Mouse (Mus musculus) midbrain, embryonic 10.5 days (tissue): Measurements from ENCODE around the gene Btbd19. TPM values are rescaled to one million over a fixed set of nuclear protein-coding genes. Genes with fewer than 3 reads are reported as not detected.

ENCODE experiments used
- DNase-seq: peaks from one replicate; pipeline ENCODE4 v3.0.0-alpha.2; 2017; ENCODE audit warnings: low spot score
- H3K27ac ChIP-seq: fragments of 300-500 bp; sonication (generic); replicated peaks from 2 replicates; pipeline ENCODE4 v1.5.1; 2016; ENCODE audit warnings: mild to moderate bottlenecking
- H3K27me3 ChIP-seq: fragments of 300-500 bp; sonication (generic); 2 replicates; pipeline ENCODE4 v1.6.1; 2016; ENCODE audit warnings: low read depth, mild to moderate bottlenecking; ENCODE audit not compliant: poor library complexity, severe bottlenecking
- H3K36me3 ChIP-seq: fragments of 300-500 bp; sonication (generic); 2 replicates; pipeline ENCODE4 v1.6.1; 2016; ENCODE audit warnings: mild to moderate bottlenecking, moderate library complexity
- H3K4me1 ChIP-seq: fragments of 300-500 bp; sonication (generic); 2 replicates; pipeline ENCODE4 v1.6.1; 2016
- H3K4me3 ChIP-seq: fragments of 300-500 bp; sonication (generic); 2 replicates; pipeline ENCODE4 v1.5.1; 2016; ENCODE audit warnings: mild to moderate bottlenecking, moderate library complexity
- H3K9me3 ChIP-seq: fragments of 300-500 bp; sonication (generic); replicated peaks from 2 replicates; pipeline ENCODE4 v1.6.1; 2016; ENCODE audit warnings: mild to moderate bottlenecking
- WGBS: fragments of 180-500 bp; shearing (Covaris S2); methylation state at CpG from one replicate; pipeline ENCODE4 v1.1.7; 2016; 5-methylcytosine and 5-hydroxymethylcytosine counted together
- polyA plus RNA-seq: library from polyadenylated mRNA; unstranded; fragments of >200 nt; fragmentation: Nextera tagmentation; extraction: Ambion mirVana; gene quantifications from 2 replicates; pipeline ENCODE4 v1.2.1, GENCODE M21; 2016

The Btbd19 gene
- polyA plus RNA-seq, 1 experiment from 2014 or later: 5.4 TPM

- peak; percentile 95 for DNase-seq
- H3K9me3 ChIP-seq: no peaks in the 10 kb centered on the region
- peak overlapping the region; percentile 83 for H3K4me3 ChIP-seq
- peaks cover 7% of the 10 kb centered on the region for H3K36me3 ChIP-seq
- no peaks in the 10 kb centered on the region for H3K27me3 ChIP-seq
- peak overlapping the region; percentile 93 for H3K27ac ChIP-seq
- H3K4me1 ChIP-seq: peaks cover 44% of the 10 kb centered on the region
- WGBS: under 1% methylated on average over 69 of the region's 69 CpGs
Observed at GRCm38 (mm10) chr4:117120445-117121414, 4.8 kb downstream of the Btbd19 start.

DNA sequence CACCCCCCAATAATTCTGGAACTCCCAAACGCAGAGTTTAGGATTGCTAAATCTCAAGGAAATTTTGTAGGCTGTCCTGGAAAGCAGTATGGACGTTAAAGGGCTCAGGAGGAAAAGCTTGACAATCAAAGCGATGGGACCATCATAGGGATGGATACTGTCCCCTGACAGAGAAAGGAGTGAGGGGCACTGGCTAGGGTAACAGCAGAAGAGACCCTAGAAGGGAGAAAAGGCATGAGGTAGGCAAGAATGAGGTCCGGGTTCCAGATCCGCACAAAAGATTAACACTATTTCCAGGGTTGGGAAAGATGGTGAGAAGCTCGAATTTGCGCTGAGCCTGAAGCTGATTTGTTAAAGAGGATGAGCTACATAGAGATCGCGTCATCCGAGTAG, 5.5 kb downstream of the Btbd19 start:
- no peak for DNase-seq
- 7% methylated on average over 10 of the region's 10 CpGs for WGBS
- peaks cover 13% of the 10 kb centered on the region for H3K36me3 ChIP-seq
- H3K9me3 ChIP-seq: no peaks in the 10 kb centered on the region
- H3K27me3 ChIP-seq: no peaks in the 10 kb centered on the region
- H3K4me3 ChIP-seq: peak overlapping the region; percentile 83
- peaks cover 37% of the 10 kb centered on the region for H3K4me1 ChIP-seq
- peak overlapping the region; percentile 93 for H3K27ac ChIP-seq

DNA sequence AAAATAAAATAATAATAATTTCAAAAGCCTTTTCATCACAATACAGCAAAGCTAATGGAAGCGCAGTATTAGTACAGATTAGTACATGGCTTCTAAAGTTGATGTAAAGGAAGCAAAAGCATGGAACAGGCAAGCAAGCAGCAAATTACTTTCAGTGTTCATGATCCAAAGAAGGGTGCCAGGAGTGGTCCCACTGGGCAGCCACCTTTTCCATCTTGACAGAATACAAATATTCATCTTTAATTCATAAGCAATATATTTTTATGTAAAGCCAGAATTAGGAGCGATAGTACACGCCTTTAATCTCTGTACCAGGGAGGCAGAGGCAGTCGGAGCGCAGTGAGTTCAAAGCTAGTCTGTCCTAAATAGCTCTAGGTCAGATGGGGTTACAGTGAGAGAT, 5.9 kb downstream of the Btbd19 start:
- DNase-seq: no peak
- Histone ChIP-seq H3K27ac (peak overlapping the region; percentile 93), H3K9me3 (no peaks in the 10 kb centered on the region), H3K4me3 (peak overlapping the region; percentile 83), H3K36me3 (peaks cover 18% of the 10 kb centered on the region), H3K4me1 (peaks cover 33% of the 10 kb centered on the region), H3K27me3 (no peaks in the 10 kb centered on the region)
- WGBS: 81% methylated on average over 5 of the region's 5 CpGs

DNA sequence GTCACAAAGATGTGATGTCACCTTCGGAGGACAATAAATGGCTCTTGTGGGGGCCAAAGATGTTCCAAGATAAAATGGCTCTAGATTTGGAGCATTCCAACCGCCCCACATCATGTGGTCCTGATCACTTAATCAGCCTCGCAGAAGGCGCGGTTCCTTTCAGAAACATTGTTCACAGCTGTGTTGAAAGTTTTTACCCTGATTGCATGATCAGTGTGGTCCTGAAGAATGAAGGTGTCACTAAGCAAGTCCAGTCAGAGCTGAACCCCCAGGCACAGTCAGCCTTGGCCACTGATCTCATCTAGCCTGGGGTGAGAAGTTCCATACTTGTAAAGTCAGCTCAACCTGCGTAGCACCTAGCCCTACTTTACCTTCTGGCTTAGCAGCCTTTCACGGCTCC, 7.6 kb downstream of the Btbd19 start:
- Histone ChIP-seq H3K4me3 (no peak overlapping the region), H3K27ac (no peak overlapping the region), H3K27me3 (no peaks in the 10 kb centered on the region), H3K36me3 (peaks cover 35% of the 10 kb centered on the region), H3K9me3 (no peaks in the 10 kb centered on the region), H3K4me1 (peaks cover 20% of the 10 kb centered on the region)
- DNase-seq: no peak
- WGBS: 95% methylated on average over 7 of the region's 7 CpGs

DNA sequence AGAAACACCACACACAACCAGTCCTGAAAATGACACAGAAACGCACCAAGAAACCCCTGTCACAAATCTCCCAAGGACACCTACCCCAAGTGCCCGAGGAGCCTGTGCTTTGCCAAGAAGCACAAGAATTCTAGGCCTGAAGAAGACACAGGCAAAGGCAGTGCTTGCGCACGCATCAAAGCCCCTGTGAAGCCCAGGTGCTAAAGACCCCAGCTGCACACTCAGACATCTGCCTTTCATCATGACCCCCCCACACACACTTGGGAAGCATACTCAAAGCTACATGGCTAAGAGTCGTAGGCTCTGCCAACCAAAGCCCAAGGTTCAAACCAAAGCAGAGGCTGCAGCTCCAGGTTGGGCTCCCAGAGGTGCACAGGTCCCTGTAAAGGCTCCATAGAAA, 9.9 kb downstream of the Btbd19 start:
- H3K4me1 ChIP-seq: peaks cover 8% of the 10 kb centered on the region
- DNase-seq: no peak
- no peaks in the 10 kb centered on the region for H3K9me3 ChIP-seq
- no peak overlapping the region for H3K27ac ChIP-seq
- peaks cover 56% of the 10 kb centered on the region for H3K36me3 ChIP-seq
- no peaks in the 10 kb centered on the region for H3K27me3 ChIP-seq
- WGBS: 92% methylated on average over 5 of the region's 5 CpGs
- H3K4me3 ChIP-seq: no peak overlapping the region

DNA sequence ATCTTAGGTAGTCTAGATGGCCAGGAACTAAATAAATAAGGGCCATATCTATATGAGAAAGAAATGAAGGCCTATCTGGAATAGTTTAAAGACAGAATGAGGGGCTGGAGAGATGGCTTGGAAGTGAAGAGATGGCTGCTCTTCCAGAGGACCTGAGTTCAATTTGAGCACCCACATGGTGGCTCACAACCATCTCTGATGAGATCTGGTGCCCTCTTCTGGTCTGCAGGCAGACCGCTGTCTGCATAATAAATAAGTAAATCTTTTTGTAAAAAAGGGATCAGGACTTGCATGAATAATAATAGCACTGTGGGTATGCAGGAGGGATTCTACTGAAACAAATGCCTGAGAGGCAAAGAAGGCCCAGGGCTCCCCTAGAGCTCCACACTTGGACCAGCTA, 12.3 kb downstream of the Btbd19 start:
- Histone ChIP-seq H3K4me3 (no peak overlapping the region), H3K9me3 (no peaks in the 10 kb centered on the region), H3K27ac (no peak overlapping the region), H3K36me3 (peaks cover 79% of the 10 kb centered on the region), H3K27me3 (no peaks in the 10 kb centered on the region), H3K4me1 (no peaks in the 10 kb centered on the region)
- DNase-seq: no peak
- WGBS: 67% methylated on average over 1 of the region's 1 CpGs

GRCm38 (mm10) chr4:117110985-117111384, 14.5 kb downstream of the Btbd19 start:
- Histone ChIP-seq H3K27me3 (no peaks in the 10 kb centered on the region), H3K36me3 (peaks cover 95% of the 10 kb centered on the region), H3K4me1 (no peaks in the 10 kb centered on the region), H3K4me3 (no peak overlapping the region), H3K9me3 (no peaks in the 10 kb centered on the region), H3K27ac (no peak overlapping the region; the same call in 1 of the 2 replicates)
- 93% methylated on average over 11 of the region's 11 CpGs for WGBS
- no peak for DNase-seq

- Histone ChIP-seq H3K4me3 (no peak overlapping the region), H3K9me3 (no peaks in the 10 kb centered on the region), H3K4me1 (peaks cover 6% of the 10 kb centered on the region), H3K27me3 (no peaks in the 10 kb centered on the region), H3K36me3 (peaks cover 95% of the 10 kb centered on the region), H3K27ac (no peak overlapping the region)
- 93% methylated on average over 13 of the region's 13 CpGs for WGBS
- DNase-seq: no peak
Observed at GRCm38 (mm10) chr4:117110249-117110648, 15.3 kb downstream of the Btbd19 start.

DNA sequence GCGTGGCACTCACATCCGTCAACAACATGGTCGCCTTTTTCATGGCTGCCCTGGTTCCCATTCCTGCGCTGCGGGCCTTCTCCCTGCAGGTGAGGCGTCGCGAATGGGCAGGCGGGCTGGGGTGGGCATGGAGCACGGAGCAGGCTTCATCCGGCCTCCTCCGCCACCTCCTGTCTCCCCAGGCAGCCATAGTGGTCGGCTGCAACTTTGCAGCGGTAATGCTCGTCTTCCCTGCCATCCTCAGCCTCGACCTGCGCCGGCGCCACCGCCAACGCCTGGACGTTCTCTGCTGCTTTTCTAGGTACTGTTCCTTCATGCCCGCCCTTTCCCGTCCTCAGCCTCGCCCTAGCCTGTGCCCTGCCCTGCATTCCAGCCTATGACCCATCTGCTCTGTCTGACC, 16.2 kb downstream of the Btbd19 start:
- Histone ChIP-seq H3K27ac (peak overlapping the region; percentile 46; the same call in 1 of the 2 replicates), H3K36me3 (peaks cover 96% of the 10 kb centered on the region), H3K9me3 (no peaks in the 10 kb centered on the region), H3K4me3 (no peak overlapping the region), H3K27me3 (no peaks in the 10 kb centered on the region), H3K4me1 (peaks cover 9% of the 10 kb centered on the region)
- WGBS: 92% methylated on average over 25 of the region's 25 CpGs
- no peak for DNase-seq

DNA sequence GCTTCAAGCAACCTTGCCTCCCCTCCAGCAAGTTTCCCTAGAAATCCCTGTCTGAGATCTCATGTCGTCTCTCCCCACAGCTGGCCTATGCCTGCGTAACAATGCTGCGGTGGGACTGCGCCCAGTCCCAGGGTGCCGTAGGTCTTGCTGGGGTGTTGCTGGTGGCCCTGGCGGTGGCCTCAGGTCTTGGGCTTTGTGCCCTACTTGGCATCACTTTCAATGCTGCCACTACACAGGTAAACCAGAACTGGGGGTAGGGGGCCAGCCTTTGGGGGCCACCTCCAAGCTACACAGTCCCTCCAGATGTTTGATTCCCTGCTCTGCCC, 17.0 kb downstream of the Btbd19 start:
- H3K27me3 ChIP-seq: no peaks in the 10 kb centered on the region
- no peaks in the 10 kb centered on the region for H3K9me3 ChIP-seq
- DNase-seq: no peak
- peaks cover 96% of the 10 kb centered on the region for H3K36me3 ChIP-seq
- H3K4me3 ChIP-seq: no peak overlapping the region
- no peak overlapping the region for H3K27ac ChIP-seq
- H3K4me1 ChIP-seq: peaks cover 9% of the 10 kb centered on the region
- WGBS: 98% methylated on average over 6 of the region's 6 CpGs

GRCm38 (mm10) chr4:117107813-117108523, 17.6 kb downstream of the Btbd19 start:
- no peaks in the 10 kb centered on the region for H3K27me3 ChIP-seq
- H3K4me3 ChIP-seq: no peak overlapping the region
- H3K9me3 ChIP-seq: no peaks in the 10 kb centered on the region
- peaks cover 9% of the 10 kb centered on the region for H3K4me1 ChIP-seq
- H3K27ac ChIP-seq: no peak overlapping the region
- 92% methylated on average over 18 of the region's 18 CpGs for WGBS
- DNase-seq: no peak
- peaks cover 95% of the 10 kb centered on the region for H3K36me3 ChIP-seq

DNA sequence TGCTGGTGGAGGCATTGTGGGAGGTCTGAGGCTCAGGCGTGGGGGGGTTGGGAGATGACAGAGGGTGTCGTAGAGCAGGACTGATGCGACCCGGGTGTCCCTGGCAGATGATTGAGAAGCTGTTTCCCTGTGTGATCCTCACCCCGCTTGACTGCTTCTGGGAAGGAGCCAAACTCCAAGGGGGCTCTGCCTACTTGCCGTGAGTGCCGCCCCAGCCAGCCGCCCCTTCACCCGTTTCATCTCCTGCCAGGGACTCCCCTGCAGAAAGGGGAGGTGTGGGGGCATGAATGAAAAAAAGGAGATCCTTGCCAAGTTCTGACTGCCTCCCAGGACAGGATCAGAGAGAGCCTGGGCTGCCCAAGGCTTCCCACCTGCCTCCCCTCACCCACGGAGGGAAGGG, 20.4 kb downstream of the Btbd19 start:
- Histone ChIP-seq H3K27ac (no peak overlapping the region; the same call in 1 of the 2 replicates), H3K27me3 (peaks cover 8% of the 10 kb centered on the region), H3K4me1 (peaks cover 17% of the 10 kb centered on the region), H3K4me3 (no peak overlapping the region), H3K36me3 (peaks cover 95% of the 10 kb centered on the region), H3K9me3 (no peaks in the 10 kb centered on the region)
- DNase-seq: no peak
- WGBS: 81% methylated on average over 10 of the region's 10 CpGs

DNA sequence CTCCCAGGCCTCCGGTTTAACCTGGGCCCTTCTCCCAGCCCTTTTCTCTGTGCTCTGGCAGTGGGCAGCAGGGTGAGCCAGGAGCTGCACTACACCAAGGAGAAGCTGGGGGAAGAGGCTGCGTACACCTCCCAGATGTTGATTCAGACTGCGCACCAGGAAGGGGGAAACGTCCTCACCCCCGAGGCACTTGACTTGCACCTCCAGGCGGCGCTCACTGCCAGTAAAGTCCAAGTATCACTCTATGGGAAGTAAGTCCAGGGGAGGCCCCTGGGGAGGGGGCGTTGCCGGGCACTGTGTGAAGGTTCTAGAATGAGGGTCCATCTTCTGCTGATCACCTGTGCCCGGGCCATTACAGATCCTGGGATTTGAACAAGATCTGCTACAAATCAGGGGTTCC, 20.9 kb downstream of the Btbd19 start:
- Histone ChIP-seq H3K4me1 (peaks cover 17% of the 10 kb centered on the region), H3K9me3 (no peaks in the 10 kb centered on the region), H3K27ac (no peak overlapping the region; the same call in 1 of the 2 replicates), H3K27me3 (peaks cover 12% of the 10 kb centered on the region), H3K36me3 (peaks cover 95% of the 10 kb centered on the region), H3K4me3 (no peak overlapping the region)
- WGBS: 81% methylated on average over 10 of the region's 10 CpGs
- no peak for DNase-seq
